Mouse (Mus musculus) gastrocnemius, adult 8-10 months (tissue): ENCODE results near the gene Clstn3. TPM values are rescaled to one million over a fixed set of nuclear protein-coding genes. Genes with fewer than 3 reads are reported as not detected.
"Not testable (repeated sequence)": the region's sequence is repeated elsewhere in the genome, so short reads cannot be mapped to it uniquely, and the experiment has no call there.

Source experiments
- DNase-seq, 2 experiments: peaks; one replicate each; pipeline ENCODE4 v3.0.0; 2022; ENCODE audit warnings: low spot score in 2 of 2
- total RNA-seq, 4 experiments: library from RNA; stranded (reverse); gene quantifications; 2 replicates each; pipeline ENCODE4 v1.2.4; 2022

Clstn3 gene
- total RNA-seq, 4 experiments from 2014 or later: 0.27 to 1.2 (median 0.48) TPM

GRCm38 (mm10) chr6:124479573-124479930, 15.0 kb upstream of the Clstn3 start:
- no peak for DNase-seq

GRCm38 (mm10) chr6:124478874-124479572, 14.4 kb upstream of the Clstn3 start:
- DNase-seq: no peak

GRCm38 (mm10) chr6:124477922-124478651, 13.5 kb upstream of the Clstn3 start:
- DNase-seq: no peak

DNA sequence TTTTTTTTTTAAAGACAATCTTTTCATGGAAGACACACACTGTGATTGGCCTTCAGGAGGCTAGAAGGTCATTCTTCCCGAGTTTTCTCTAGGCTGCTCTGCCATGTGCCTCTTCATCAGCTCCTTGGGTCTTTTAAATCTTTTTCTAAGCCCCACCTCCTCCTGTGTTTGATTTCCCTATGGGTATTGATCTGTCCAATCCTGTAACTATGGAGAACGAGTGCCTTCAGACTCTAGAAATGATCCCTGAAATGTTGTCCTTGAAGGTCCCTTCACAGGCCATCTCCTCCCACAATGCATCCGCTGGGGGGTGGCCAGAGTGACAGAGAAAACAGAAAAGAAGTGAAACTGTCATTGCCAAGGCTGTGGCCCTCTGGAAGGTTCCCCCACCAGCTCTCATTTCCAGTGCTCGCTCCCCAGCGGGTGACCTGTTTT, 12.6 kb upstream of the Clstn3 start:
- DNase-seq: no peak

GRCm38 (mm10) chr6:124476796-124477195, 12.2 kb upstream of the Clstn3 start:
- DNase-seq: no peak

DNA sequence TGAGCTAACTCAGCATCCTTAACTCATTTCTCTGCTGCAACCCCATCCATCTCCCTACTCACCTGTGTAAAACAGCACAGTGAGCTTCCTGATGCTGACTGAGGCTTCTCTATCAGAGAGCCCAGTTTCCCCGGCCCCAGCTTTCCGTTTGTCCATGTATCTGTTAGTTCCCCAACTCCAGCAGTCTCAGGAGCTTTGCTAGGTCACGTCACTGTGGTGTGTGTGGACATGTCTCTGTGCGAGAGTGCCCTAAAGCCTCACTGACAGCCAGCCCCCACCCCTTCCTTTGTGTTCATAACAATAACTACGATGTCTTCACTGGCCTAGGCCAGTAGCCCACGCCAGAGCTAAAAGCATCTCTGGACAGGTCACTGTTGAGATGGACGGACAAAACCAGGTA, 11.6 kb upstream of the Clstn3 start:
- no peak for DNase-seq

GRCm38 (mm10) chr6:124475335-124476075, 10.9 kb upstream of the Clstn3 start:
- not testable (repeated sequence) for DNase-seq

DNA sequence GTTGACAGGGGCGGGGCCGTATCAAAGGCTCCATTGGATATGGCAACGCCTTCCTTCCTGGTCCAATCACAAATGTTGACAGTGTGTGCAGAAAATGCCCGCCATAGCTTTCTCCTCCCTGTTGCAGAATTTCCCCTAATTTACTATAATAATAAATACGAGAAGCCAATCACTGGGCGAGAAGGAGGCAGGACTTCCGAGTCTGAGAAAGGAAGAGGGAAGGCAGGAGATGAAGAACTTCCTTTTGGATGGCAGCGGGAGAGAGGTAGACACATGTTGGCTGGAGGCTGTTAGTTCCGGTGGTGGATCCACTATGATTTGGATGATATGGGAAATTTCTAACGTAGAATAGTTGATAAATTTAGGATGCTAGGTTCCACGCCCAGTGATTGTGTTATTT, 10.0 kb upstream of the Clstn3 start:
- no peak for DNase-seq

DNA sequence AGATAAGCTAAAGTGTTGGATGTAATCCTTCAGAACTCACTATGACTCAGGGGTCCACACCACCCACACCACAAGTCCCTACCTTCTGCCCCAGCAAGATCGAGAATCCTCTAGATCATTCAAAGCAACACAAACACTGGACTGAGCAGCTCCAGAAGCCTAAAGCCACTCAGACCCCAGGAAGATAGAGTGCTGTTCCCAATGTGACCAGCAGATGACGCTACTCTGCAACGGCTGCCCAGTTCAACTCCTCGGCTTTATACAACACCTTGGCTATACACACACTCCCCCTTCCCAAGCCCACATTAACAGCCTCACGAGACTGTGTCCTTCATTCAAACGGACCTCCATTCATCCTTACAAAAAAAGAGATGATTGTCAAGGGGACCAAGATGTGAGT, 8.2 kb upstream of the Clstn3 start:
- no peak for DNase-seq

DNA sequence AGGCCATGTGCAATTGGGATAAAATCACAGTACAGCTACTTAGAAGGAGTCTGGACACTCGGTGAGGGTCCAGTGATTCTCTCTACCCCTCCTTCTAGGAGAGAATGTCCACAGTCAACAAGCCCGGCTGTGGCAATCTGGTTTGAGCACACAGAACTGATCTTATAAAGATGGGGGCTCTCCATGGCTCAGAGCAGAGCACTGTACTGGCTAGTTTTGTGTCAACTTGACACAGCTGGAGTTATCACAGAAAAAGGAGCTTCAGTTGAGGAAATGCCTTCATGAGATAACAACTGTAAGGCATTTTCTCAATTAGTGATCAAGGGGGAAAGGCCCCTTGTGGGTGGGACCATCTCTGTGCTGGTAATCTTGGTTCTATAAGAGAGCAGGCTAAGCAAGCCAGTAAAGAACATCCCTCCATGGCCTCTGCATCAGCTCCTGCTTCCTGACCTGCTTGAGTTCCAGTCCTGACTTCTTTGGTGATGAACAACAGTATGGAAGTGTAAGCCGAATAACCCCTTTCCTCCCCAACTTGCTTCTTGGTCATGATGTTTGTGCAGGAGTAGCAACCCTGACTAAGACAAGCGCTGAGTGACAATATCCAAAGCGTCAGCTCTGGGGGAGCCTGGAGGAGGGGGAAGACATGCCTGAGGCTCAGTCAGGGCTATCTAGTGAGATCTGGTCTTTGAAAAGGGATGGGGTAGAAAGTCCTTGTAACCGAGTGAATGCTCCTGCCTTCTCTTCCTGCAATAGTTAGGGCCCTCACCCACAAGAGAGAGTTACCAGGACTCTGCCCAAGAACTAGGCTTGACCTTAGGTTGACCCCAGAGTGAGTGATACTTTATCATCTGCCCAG, 7.4 kb upstream of the Clstn3 start:
- DNase-seq: not testable (repeated sequence)

GRCm38 (mm10) chr6:124471121-124471520, 6.5 kb upstream of the Clstn3 start:
- no peak for DNase-seq

DNA sequence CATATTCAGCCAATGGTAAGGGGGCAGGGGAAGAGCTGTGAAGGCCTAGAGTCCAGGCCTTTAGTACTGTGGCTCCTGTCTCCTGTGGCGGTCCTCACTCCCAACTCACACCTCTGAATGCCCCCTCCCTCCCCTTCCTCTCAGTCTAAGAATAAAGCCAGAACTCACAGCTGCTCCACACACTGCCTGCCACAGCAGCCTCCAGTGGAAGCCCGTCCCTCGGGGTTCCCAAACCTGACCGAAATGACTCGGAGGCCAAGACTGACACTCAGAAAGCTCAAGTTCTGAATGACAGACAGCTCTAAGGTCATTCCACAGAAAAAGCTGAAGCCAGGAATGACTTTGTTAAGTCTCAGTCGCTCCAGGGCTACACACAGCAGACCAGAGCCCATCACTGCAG, 1.1 kb upstream of the Clstn3 start:
- DNase-seq: no peak

GRCm38 (mm10) chr6:124465299-124465698, 705 bp upstream of the Clstn3 start:
- no peak for DNase-seq

DNA sequence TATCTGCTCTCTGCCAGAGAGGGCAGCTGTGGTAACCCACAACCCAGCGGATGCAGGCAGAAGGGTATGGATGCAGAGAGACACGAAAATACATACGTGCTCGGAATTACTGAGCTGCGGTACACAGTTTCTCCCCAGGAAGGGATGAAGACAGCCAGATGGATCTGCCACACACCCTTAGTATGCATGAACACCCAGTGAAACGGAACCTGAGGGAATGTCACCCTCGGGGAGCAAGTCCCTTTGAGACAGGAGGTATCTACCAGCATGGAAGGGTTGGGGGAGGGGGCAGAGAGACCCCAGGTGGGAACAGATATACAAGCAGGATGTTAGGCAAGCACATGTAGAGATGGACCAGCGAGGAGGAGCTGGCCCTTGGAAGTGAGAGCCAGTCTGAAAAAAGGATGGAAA, 708 bp downstream of the Clstn3 start:
- DNase-seq: no peak

- no peak for DNase-seq
Observed at GRCm38 (mm10) chr6:124459388-124459787, 5.2 kb downstream of the Clstn3 start.

DNA sequence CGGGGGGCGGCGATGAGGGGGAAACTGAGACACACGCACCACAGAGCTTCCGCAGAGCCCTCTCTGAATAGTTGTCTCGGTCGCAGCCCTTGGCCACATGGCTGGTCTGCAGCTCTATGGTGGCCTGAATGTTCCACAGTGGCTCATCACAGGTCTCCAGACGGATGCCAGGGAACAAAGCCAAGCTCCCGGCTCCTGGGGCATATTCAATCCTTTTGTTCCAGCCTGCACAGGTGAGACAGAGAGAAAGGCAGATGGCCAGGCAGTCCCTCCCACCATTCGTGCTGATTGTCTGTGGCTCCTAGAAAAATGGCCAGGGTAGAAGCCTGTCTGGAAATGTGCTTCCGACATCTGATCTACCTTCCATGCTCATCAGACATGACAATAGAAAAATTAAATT, 6.1 kb downstream of the Clstn3 start:
- no peak for DNase-seq

DNA sequence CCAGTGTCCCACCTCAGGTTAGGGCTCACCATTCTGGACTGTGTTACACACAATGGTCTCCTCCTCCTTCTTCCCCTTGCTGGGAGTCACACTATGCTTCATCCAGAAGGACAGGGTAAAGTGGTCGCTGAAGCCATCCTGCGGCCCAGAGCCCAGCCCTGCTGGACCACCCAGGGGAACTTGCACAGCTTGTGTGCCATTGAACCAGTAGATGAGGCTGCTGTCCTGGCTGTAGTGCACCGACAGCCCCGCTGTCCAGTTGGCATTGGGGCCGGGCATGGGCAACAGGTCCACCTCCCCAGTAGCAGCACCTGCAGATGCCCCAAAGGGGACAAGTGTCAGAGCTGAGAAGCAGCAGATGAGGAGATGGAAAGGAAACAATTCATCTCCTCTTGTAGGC, 6.8 kb downstream of the Clstn3 start:
- DNase-seq: no peak

DNA sequence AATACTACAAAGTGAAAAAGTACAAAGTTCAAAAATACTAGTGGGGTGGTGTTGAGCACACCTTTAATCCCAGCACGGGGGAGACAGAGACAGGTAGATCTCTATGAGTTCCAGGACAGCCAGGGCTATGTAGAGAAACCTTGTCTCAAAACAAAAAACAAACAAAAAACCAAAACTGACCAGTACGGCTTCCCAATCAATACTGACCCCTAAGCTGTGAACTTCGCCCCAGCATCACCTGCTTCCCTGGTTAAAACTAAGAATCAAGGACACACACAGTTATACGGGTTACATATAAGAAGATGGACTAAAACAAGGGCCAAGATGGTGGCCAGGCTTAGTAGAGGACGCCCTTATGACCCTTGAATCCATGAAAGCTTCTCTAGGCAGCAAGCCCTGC, 8.4 kb downstream of the Clstn3 start:
- DNase-seq: no peak

GRCm38 (mm10) chr6:124453756-124454155, 10.8 kb downstream of the Clstn3 start:
- no peak for DNase-seq

DNA sequence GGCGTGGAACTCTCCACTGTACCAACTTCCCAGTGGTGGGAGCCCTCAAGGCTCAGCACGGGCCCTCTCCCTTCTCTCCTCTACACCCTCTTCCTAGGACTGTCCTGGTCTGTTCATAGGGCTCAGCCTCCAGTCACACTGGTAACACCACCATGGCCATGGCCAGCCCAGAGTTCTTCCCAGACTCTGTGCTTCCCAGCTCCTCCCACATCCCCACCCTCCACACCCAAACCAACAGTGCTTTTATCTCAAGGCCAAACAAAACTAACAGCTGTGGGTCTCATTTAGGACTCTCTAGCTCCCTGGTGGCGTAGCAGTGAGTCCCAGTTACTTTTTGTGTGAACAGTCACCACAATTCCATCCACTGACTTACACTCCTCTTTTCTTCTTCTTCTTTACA, 12.6 kb downstream of the Clstn3 start:
- DNase-seq: no peak

DNA sequence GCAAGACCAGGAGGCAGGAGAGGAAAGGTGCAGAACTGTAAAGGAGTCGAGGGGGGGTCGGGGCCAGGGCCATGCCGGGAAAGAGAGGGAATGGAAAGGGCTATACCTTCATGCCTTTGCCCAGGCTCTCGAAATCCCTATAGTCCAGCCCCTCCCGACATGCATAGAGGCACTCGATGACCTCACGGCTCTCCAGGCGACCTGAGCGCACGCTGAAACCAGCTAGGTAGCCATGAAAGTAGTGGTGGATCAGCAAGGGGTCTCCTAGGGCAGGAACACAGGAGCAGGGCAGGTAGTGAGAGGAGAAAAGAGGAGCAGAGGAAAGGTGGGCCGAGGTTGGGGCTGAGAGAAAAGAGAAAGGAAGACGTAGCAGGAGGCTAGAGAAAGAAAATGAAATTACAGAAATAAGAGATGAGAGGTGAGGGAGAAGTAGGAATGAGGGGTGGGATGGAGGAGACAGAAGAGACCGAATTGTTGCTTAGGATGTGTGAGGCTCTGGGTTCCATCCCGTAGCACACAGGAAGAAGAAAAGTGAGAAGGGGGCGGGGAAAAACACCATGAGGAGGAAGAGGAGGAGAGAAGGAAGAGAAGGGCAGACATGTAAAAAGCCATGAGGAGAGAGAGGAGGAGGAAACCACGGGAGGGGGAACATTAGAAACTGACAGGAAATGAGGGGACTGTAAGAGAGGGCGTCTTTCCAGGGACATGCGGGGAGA, 14.8 kb downstream of the Clstn3 start:
- DNase-seq: no peak
